Mouse (Mus musculus): ENCODE data around the gene Klhl3. TPM values are rescaled to one million over a fixed set of nuclear protein-coding genes. Genes with fewer than 3 reads are reported as not detected.

Gene Klhl3
- polyA plus RNA-seq, 1 experiment from 2014 or later, result 1.1 TPM

DNA sequence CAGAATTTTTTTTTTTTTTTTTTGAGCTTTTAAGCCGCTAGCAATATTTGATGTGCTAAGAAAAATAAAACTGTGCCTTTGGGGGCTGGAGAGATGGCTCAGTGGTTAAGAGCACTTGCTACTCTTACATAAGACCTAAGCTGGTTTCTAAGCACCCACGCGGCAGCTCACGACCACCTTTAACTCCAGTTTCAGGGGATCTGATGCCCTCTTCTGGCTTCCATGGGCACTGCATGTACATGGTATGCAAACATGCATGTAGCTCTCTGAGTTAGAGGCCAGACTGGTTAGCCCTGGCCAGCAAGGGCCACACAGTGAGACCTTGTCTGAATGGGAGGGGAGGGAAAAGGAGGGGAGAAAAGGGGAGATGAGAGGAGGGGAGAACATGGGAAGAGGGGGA, 68.1 kb downstream of the Klhl3 start:
- Histone ChIP-seq H3K9me3 (replicated peaks) (no peaks in the 10 kb centered on the region), H3K4me3 (replicated peaks) (no peak overlapping the region), H3K27ac (replicated peaks) (no peak overlapping the region), H3K4me2 (no peak overlapping the region), H3K4me1 (replicated peaks) (no peaks in the 10 kb centered on the region), H3K36me3 (replicated peaks) (no peaks in the 10 kb centered on the region), H3K9ac (no peak overlapping the region), H3K27me3 (no peaks in the 10 kb centered on the region)
- 49% methylated on average over 4 of the region's 4 CpGs for WGBS (ENCODE audit: insufficient replicate concordance)
- no peak for ATAC-seq (ENCODE audit: insufficient read depth)

DNA sequence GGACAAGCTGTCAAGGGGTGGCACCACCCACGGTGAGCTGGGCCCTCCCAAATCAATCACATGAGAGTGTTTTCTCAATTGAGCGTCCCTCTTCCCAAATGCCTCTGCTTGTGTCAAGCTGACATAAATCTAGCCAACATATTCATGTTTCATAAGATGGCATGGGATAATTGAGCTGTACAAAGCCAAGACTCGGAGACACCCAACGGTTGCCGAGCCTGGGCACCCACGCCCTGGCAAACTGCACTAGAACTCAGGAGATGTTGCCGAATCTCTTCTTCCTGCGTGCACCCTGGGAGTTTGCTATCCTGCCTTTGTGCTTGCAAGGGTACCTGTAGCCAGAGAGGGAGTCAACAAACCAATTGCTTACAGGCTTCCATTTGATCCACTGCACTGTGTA, 70.1 kb downstream of the Klhl3 start:
- H3K27ac ChIP-seq (replicated peaks), result no peak overlapping the region
- H3K36me3 ChIP-seq (replicated peaks), result no peaks in the 10 kb centered on the region
- no peaks in the 10 kb centered on the region for H3K4me1 ChIP-seq (replicated peaks)
- ATAC-seq (ENCODE audit: insufficient read depth), result no peak
- H3K9me3 ChIP-seq (replicated peaks), result no peaks in the 10 kb centered on the region
- H3K4me2 ChIP-seq, result no peak overlapping the region
- WGBS (ENCODE audit: insufficient replicate concordance), result 79% methylated on average over 8 of the region's 8 CpGs
- no peaks in the 10 kb centered on the region for H3K27me3 ChIP-seq
- H3K9ac ChIP-seq, result no peak overlapping the region
- H3K4me3 ChIP-seq (replicated peaks), result no peak overlapping the region

DNA sequence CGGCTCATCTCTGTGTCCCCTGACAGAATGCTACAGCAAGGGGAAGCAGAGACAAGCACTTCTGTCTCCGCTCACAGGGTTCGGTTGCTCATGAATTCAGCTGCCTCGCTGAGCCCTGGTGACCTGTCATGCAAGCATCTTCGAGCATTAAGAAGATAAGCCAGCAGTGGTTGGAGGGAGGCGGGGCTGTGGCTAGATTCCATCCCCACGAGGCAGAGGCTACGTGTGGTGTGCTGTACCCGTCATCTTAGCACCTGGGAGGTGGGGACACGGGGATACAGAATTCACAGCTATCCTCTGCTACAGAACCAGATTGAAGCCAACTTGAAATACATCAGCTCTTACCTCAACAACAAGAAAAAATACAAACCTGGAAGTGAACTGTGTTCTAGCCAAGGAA, 73.3 kb downstream of the Klhl3 start:
- H3K9me3 ChIP-seq (replicated peaks), result no peaks in the 10 kb centered on the region
- WGBS (ENCODE audit: insufficient replicate concordance), result 39% methylated on average over 10 of the region's 10 CpGs

DNA sequence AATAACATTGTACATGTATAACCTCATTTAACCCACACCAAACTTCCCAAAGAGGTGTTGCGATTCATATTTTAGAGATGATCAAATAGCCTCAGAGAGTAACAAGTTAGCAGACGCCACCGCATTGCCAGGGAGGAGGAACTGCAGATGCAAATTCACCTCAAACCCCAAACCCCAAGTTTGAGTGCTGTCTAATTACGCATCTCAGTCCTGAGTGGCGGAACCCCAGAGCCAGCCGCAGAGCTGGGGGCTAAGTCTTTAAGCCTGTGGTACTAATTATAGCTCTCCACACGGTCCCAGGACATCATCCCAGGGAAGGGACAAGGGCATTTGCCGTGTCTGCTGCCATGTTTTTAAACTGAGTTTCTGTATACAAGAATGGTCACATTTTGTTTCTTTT, 75.9 kb downstream of the Klhl3 start:
- ATAC-seq (ENCODE audit: insufficient read depth), result no peak
- 67% methylated on average over 8 of the region's 8 CpGs for WGBS (ENCODE audit: insufficient replicate concordance)
- H3K4me1 ChIP-seq (replicated peaks), result no peaks in the 10 kb centered on the region

More for the DNA sequence above, 73.3 kb downstream of the Klhl3 start:
- Histone ChIP-seq H3K4me3 (replicated peaks) (no peak overlapping the region), H3K27ac (replicated peaks) (no peak overlapping the region), H3K9ac (no peak overlapping the region), H3K36me3 (replicated peaks) (no peaks in the 10 kb centered on the region), H3K27me3 (no peaks in the 10 kb centered on the region), H3K4me1 (replicated peaks) (no peaks in the 10 kb centered on the region), H3K4me2 (no peak overlapping the region)
- no peak for ATAC-seq (ENCODE audit: insufficient read depth)

DNA sequence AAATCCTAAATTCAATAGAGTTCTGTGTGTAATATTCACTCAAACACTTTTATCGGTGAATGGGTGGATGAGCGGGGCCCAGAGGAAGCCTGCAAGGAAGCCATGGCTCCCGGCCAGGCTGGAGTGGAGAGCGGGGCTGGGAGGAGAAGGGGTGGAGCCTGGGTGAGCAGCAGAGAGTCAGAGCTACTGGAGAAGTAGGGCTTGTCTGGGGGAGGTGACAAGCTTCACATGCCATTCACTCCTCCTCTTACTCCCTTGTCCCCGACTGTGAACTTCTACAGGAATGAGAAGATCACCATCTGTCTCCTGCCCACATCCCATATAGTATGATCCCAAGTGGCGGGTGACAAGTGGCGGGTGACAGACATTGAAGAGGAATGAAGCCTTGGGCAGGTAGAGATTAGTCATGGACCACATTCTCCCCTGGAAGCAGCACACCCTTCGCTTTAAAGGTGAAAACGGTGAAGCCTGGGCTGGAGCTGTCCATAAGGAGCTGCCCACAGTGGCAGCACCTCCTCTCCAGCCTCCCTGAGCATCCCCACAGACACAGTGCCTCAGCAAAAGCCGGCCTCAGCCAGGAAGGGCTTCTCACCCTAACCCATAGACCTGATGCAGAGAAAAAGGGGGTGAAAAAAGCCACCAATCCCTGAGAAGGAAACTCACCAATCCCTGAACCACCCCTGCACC, 77.8 kb downstream of the Klhl3 start:
- no peaks in the 10 kb centered on the region for H3K27me3 ChIP-seq
- H3K36me3 ChIP-seq (replicated peaks), result no peaks in the 10 kb centered on the region
- H3K4me3 ChIP-seq (replicated peaks), result no peak overlapping the region
- H3K9ac ChIP-seq, result no peak overlapping the region
- H3K4me2 ChIP-seq, result no peak overlapping the region
- no peaks in the 10 kb centered on the region for H3K4me1 ChIP-seq (replicated peaks)
- no peak overlapping the region for H3K27ac ChIP-seq (replicated peaks)
- ATAC-seq (ENCODE audit: insufficient read depth), result no peak
- no peaks in the 10 kb centered on the region for H3K9me3 ChIP-seq (replicated peaks)
- WGBS (ENCODE audit: insufficient replicate concordance), result 46% methylated on average over 10 of the region's 10 CpGs

More for the DNA sequence above, 75.9 kb downstream of the Klhl3 start:
- Histone ChIP-seq H3K9ac (no peak overlapping the region), H3K9me3 (replicated peaks) (no peaks in the 10 kb centered on the region), H3K27me3 (no peaks in the 10 kb centered on the region), H3K36me3 (replicated peaks) (no peaks in the 10 kb centered on the region), H3K27ac (replicated peaks) (no peak overlapping the region), H3K4me3 (replicated peaks) (no peak overlapping the region), H3K4me2 (no peak overlapping the region)

DNA sequence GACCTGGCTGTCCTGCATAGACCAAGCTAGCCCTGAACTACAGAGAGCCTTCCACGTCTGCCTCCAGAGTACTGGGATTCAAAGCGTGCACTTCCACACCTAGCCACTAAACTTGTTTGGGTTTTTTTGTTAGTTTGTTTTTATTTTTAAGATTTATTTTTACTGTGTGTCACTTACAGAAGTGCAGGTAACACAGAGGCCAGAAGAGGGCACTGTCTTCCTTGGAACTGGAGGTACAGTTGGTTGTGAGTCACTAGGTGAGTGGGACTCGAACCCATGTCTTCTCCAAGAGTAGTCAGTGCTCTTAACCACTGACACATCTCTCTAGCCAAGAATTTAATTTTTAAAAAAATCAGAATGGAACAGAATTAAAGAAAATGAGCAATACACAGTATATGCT, 78.4 kb downstream of the Klhl3 start:
- no peak overlapping the region for H3K4me2 ChIP-seq
- no peaks in the 10 kb centered on the region for H3K9me3 ChIP-seq (replicated peaks)
- H3K27me3 ChIP-seq, result no peaks in the 10 kb centered on the region
- no peaks in the 10 kb centered on the region for H3K4me1 ChIP-seq (replicated peaks)
- ATAC-seq (ENCODE audit: insufficient read depth), result no peak
- H3K27ac ChIP-seq (replicated peaks), result no peak overlapping the region
- no peaks in the 10 kb centered on the region for H3K36me3 ChIP-seq (replicated peaks)
- 62% methylated on average over 3 of the region's 3 CpGs for WGBS (ENCODE audit: insufficient replicate concordance)
- H3K9ac ChIP-seq, result no peak overlapping the region
- no peak overlapping the region for H3K4me3 ChIP-seq (replicated peaks)

DNA sequence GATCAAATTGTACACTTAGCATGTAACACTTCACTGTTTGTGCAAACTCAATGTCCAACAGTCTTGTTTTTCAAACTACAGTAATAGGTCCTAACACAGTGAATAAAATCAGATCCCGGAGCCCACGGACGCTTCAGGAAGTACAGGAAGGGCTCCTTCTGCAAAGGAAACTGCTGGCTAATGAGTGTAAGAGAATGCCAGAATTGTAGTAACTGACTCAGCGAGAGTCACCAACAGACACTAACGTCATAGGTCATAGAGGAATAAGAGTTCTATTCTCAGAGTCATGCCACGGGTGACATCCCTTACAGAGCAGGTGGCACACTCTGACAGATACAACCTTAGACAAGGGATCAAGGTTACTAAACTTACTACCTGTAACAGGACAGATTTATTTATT, 78.9 kb downstream of the Klhl3 start:
- no peak for ATAC-seq (ENCODE audit: insufficient read depth)
- 35% methylated on average over 6 of the region's 6 CpGs for WGBS (ENCODE audit: insufficient replicate concordance)
- Histone ChIP-seq H3K27me3 (no peaks in the 10 kb centered on the region), H3K27ac (replicated peaks) (no peak overlapping the region), H3K4me1 (replicated peaks) (no peaks in the 10 kb centered on the region), H3K9ac (no peak overlapping the region), H3K4me2 (no peak overlapping the region), H3K9me3 (replicated peaks) (no peaks in the 10 kb centered on the region), H3K36me3 (replicated peaks) (no peaks in the 10 kb centered on the region), H3K4me3 (replicated peaks) (no peak overlapping the region)

DNA sequence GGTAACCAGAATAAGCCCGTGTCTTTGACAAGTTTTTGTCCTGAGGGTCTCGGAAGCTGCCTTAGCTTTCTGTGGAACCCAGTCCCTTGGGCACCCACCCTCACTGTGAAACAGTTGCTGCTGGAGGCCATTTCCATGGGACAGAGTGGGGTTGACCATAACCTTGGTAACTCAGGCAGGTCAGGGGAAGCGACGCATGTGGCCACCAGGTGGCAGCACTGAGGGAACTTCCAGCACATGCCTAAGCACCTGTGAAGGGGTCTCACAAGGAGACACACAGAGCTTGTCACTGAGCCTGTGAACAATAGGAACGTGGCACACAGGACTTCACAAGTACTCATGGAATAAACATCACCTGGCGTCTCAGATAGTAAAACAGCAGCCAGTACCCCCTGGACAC, 81.6 kb downstream of the Klhl3 start:
- H3K36me3 ChIP-seq (replicated peaks), result no peaks in the 10 kb centered on the region
- no peaks in the 10 kb centered on the region for H3K4me1 ChIP-seq (replicated peaks)
- H3K27me3 ChIP-seq, result no peaks in the 10 kb centered on the region
- no peak overlapping the region for H3K9ac ChIP-seq
- H3K4me3 ChIP-seq (replicated peaks), result no peak overlapping the region
- 38% methylated on average over 6 of the region's 6 CpGs for WGBS (ENCODE audit: insufficient replicate concordance)
- ATAC-seq (ENCODE audit: insufficient read depth), result no peak
- no peak overlapping the region for H3K27ac ChIP-seq (replicated peaks)
- no peaks in the 10 kb centered on the region for H3K9me3 ChIP-seq (replicated peaks)
- H3K4me2 ChIP-seq, result no peak overlapping the region

DNA sequence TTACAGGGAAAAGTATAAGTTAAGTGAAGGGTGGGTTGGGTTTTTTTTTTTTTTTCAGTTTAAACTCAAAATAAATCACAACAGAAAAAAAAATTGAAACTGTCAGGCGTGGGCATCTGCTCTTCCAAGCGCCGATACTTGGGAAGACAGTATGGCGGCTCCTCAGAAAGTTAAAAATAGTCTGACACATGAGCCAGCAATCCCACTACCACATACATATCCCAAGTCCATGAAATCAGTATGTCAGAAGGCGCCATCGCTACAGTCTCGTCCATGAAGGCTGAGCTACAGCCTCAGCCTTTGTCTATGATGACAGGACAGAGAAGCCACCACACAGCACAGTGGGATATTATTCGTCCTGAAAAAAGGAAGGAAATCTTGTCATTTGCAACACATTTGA, 86.3 kb downstream of the Klhl3 start:
- no peaks in the 10 kb centered on the region for H3K9me3 ChIP-seq (replicated peaks)
- no peak for ATAC-seq (ENCODE audit: insufficient read depth)
- H3K27me3 ChIP-seq, result no peaks in the 10 kb centered on the region
- H3K4me3 ChIP-seq (replicated peaks), result no peak overlapping the region
- no peak overlapping the region for H3K4me2 ChIP-seq
- no peak overlapping the region for H3K27ac ChIP-seq (replicated peaks)
- H3K4me1 ChIP-seq (replicated peaks), result no peaks in the 10 kb centered on the region
- WGBS (ENCODE audit: insufficient replicate concordance), result 59% methylated on average over 8 of the region's 8 CpGs
- H3K36me3 ChIP-seq (replicated peaks), result no peaks in the 10 kb centered on the region
- no peak overlapping the region for H3K9ac ChIP-seq

DNA sequence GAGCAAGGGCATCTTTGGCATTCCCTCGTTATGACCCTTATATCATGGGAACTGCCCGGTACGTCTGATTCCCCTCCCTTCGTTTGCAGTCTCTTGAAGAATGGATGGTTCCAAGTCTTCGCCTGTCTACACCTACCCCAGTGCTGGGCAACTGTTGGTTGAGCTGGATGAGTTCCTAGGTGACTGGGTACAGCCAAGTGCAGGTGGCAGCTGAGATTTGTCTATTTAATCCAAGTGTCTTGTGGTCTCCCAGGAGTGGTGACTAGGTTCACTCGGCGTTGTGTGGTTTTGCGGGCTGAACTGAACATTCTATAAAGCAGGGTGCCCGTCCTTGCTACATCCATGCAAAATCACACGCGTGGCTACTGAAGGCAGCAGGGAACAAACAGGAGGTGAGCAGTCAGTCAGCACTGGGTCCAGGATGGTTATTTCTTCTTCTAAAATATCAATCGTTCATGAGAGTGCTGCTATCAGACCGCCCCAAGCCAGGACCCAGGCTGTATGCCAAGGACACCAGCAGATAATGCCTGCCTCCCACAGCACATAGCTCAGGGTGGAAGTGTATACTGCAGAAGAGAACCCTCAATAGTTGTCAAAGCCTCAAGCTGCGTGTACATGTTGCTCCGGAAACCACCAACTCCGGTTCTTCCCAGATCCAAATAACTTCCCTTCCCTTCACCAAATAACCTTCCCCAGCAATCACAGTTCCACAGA, 87.5 kb downstream of the Klhl3 start:
- H3K27me3 ChIP-seq, result no peaks in the 10 kb centered on the region
- H3K27ac ChIP-seq (replicated peaks), result no peak overlapping the region
- WGBS (ENCODE audit: insufficient replicate concordance), result 72% methylated on average over 16 of the region's 16 CpGs
- H3K4me3 ChIP-seq (replicated peaks), result no peak overlapping the region
- no peaks in the 10 kb centered on the region for H3K9me3 ChIP-seq (replicated peaks)
- H3K9ac ChIP-seq, result no peak overlapping the region
- no peak overlapping the region for H3K4me2 ChIP-seq
- H3K36me3 ChIP-seq (replicated peaks), result no peaks in the 10 kb centered on the region
- ATAC-seq (ENCODE audit: insufficient read depth), result no peak
- no peaks in the 10 kb centered on the region for H3K4me1 ChIP-seq (replicated peaks)

DNA sequence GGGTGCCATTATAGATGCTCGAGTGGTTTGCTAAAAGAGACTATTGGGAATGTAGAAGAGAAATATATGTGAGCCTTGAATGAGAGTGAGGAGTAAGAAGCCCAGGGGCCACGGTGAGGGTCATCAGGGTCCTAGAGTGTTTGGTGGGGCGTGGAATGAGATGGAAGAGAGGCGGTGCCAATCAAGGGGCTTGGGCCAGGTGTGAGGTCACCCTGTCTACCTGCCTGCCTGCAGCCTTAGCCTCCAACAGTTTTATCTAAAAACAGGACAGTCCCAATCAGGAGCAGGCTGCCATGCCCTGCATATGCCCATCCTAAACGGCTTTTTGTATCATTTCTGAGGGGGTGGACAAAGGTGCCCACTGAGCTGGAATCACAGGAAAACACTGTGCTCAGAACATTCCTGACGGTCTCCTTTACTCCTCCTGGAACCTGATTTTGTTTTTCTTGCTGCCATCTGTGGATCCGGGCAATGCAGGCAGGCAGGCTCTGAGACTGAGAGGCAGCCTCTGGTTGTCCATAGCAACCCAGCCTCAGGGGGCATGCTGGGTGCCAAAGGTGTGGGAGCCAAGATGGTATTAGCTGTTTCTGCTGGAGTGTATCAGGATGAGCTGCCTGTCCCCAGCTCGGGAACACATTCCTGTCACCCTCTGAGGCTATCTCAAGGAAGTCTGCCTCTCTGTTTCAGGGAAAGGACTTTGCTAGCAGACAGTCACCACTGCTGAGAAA, 89.5 kb downstream of the Klhl3 start:
- H3K4me2 ChIP-seq, result no peak overlapping the region
- no peak for ATAC-seq (ENCODE audit: insufficient read depth)
- WGBS (ENCODE audit: insufficient replicate concordance), result 60% methylated on average over 8 of the region's 8 CpGs

More for the DNA sequence above, 89.5 kb downstream of the Klhl3 start:
- Histone ChIP-seq H3K4me1 (replicated peaks) (no peaks in the 10 kb centered on the region), H3K9ac (no peak overlapping the region), H3K9me3 (replicated peaks) (no peaks in the 10 kb centered on the region), H3K4me3 (replicated peaks) (no peak overlapping the region), H3K27me3 (no peaks in the 10 kb centered on the region), H3K36me3 (replicated peaks) (no peaks in the 10 kb centered on the region), H3K27ac (replicated peaks) (no peak overlapping the region)

All from liver, embryonic 15.5 days (tissue).